Mouse (Mus musculus) heart, postnatal 0 days (tissue): ENCODE measurements around the gene 1700017B05Rik.

ENCODE experiments used
- CTCF ChIP-seq: IDR thresholded peaks from 2 replicates; pipeline ENCODE4 v1.5.1; 2016; ENCODE audit warnings: antibody characterized with exemption, control low read depth, low read depth
- EP300 ChIP-seq: IDR thresholded peaks from 2 replicates; pipeline ENCODE4 v1.6.1; 2016; ENCODE audit warnings: antibody characterized with exemption, low read depth

DNA sequence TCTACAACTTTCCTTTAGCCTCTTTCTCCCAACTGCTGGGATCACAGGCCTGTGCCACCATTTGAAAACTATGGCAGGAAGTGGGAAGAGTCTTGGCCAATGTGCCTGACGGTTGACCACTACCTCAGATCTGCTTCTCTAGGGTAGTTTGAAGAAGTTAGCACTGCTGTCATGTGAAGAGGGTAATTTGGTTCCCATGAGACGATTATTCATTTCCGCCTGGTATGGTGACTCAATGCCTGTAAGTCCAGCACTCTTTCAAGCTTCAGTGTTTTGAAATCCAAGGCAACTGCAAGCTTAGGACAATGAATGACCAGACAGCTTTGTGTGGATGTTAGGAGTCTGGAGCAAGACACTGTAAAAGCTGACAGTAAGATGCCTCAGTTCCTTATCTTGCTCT is 28.6 kb downstream of the 1700017B05Rik start:
- TF ChIP-seq CTCF (no peak), EP300 (no peak)
